17 mouse cellular contexts compared by ENCODE assay signal in genomic region chr2:117172981-117173380, GRCm38 (mm10). TPM values are rescaled to one million over a fixed set of nuclear protein-coding genes. Genes with fewer than 3 reads are reported as not detected.
DNase-seq lines count a peak whose midpoint lies in the region; ATAC-seq and TF ChIP-seq lines count a peak whose summit lies in the region.
"Had no signal": no experiment of that assay in that cellular context is flagged by ENCODE, and none has a peak within 500 bp of the region (broad histone marks: within the 10 kb centered on the region; RNA-seq: fewer than 3 reads in every experiment).

No protein-coding gene starts in this region.

- 88% methylated on average over 4 of the region's 4 CpGs for WGBS in kidney, postnatal 0 days
- 79% methylated on average over 4 of the region's 4 CpGs for WGBS in stomach, postnatal 0 days

- DNase-seq in frontal cortex, postnatal 10 days (ENCODE audit: low spot score in 2 of 2), result no peak
- no peak for DNase-seq in kidney, postnatal 0 days (ENCODE audit: low spot score)
- no peak for DNase-seq in kidney, adult 18-20 months
- peak; percentile 13 for DNase-seq in lung, postnatal 25 days (ENCODE audit: low spot score)
- DNase-seq in lung, postnatal 14 days, result no peak
- DNase-seq in stomach, postnatal 0 days (ENCODE audit: low spot score), result no peak
- DNase-seq in cerebellum, adult 9-10 months, result no peak
- DNase-seq: cerebellum, adult 11 months; gastrocnemius, postnatal 14 days; midbrain, embryonic 14.5 days; thymus, adult 18-20 months had no signal

- peak; percentile 28; the same call in 1 of the 2 replicates for ATAC-seq in frontal cortex, adult (ENCODE audit: low TSS enrichment)
- no peak for ATAC-seq in kidney, postnatal 0 days (replicated peaks; ENCODE audit: low FRiP score, low read depth)
- no peak for ATAC-seq in stomach, postnatal 0 days (ENCODE audit: low FRiP score, low TSS enrichment)
- ATAC-seq: CD4-positive, CD25-positive, alpha-beta regulatory T cell, adult 4 months; forebrain, embryonic 13.5 days had no signal

- TF ChIP-seq EP300 in stomach, postnatal 0 days (optimal IDR thresholded peaks at IDR 0.05), result no peak

- no peak overlapping the region for H3K4me2 ChIP-seq in kidney, postnatal 0 days (ENCODE audit: low read length)
- H3K4me2 ChIP-seq in stomach, postnatal 0 days (replicated peaks; ENCODE audit: low read depth), result no peak overlapping the region
- H3K4me2 ChIP-seq: forebrain, embryonic 13.5 days; hindbrain, embryonic 14.5 days; kidney, embryonic 15.5 days had no signal

- H3K27ac ChIP-seq in kidney, postnatal 0 days, result no peak overlapping the region
- no peak overlapping the region for H3K27ac ChIP-seq in stomach, postnatal 0 days (replicated peaks)
- H3K27ac ChIP-seq: forebrain, embryonic 13.5 days; hindbrain, embryonic 14.5 days; kidney, embryonic 15.5 days; macrophage had no signal

- H3K4me1 ChIP-seq in kidney, postnatal 0 days (replicated peaks; ENCODE audit: insufficient read depth, low read length), result no peaks in the 10 kb centered on the region
- H3K4me1 ChIP-seq in stomach, postnatal 0 days (replicated peaks; ENCODE audit: control insufficient read depth, insufficient read depth), result no peaks in the 10 kb centered on the region

- peaks cover 9% of the 10 kb centered on the region; the same call in 1 of the 2 replicates for H3K36me3 ChIP-seq in kidney, postnatal 0 days (ENCODE audit: insufficient read depth, low read length)
- no peaks in the 10 kb centered on the region for H3K36me3 ChIP-seq in stomach, postnatal 0 days (ENCODE audit: control insufficient read depth, insufficient read depth, low read length)

- peak; percentile 45; the same call in 1 of the 2 replicates for TF ChIP-seq CTCF in kidney, postnatal 0 days (IDR thresholded peaks at IDR 0.05; ENCODE audit: low read depth)
- TF ChIP-seq CTCF in stomach, postnatal 0 days (IDR thresholded peaks at IDR 0.05; ENCODE audit: low read depth), result peak; percentile 55

- no peak overlapping the region for H3K4me3 ChIP-seq in kidney, postnatal 0 days (replicated peaks; ENCODE audit: low read depth, low read length)
- no peak overlapping the region for H3K4me3 ChIP-seq in stomach, postnatal 0 days (ENCODE audit: low read depth, low read length)
- H3K4me3 ChIP-seq: forebrain, embryonic 13.5 days; kidney, embryonic 15.5 days had no signal

- no peaks in the 10 kb centered on the region for H3K9me3 ChIP-seq in kidney, postnatal 0 days (replicated peaks; ENCODE audit: low read length)
- H3K9me3 ChIP-seq in stomach, postnatal 0 days (ENCODE audit: control insufficient read depth, low read length), result no peaks in the 10 kb centered on the region
- H3K9me3 ChIP-seq: forebrain, embryonic 13.5 days; kidney, embryonic 15.5 days had no signal

- H3K9ac ChIP-seq in kidney, postnatal 0 days (ENCODE audit: low read depth, low read length), result no peak overlapping the region
- H3K9ac ChIP-seq in stomach, postnatal 0 days (ENCODE audit: low read length), result no peak overlapping the region
- H3K9ac ChIP-seq: forebrain, embryonic 13.5 days; hindbrain, embryonic 14.5 days; kidney, embryonic 15.5 days had no signal

- H3K27me3 ChIP-seq in kidney, postnatal 0 days (ENCODE audit: insufficient read depth, low read length), result no peaks in the 10 kb centered on the region
- H3K27me3 ChIP-seq in stomach, postnatal 0 days (ENCODE audit: control insufficient read depth, insufficient read depth, low read length), result no peaks in the 10 kb centered on the region
- H3K27me3 ChIP-seq: forebrain, embryonic 13.5 days; kidney, embryonic 15.5 days had no signal

RNA-seq across cellular contexts. Expression of gene Spred1, which starts 51.8 kb away (rescaled TPM):
- polyA plus RNA-seq in kidney, postnatal 0 days (2015; fragmentation: Nextera tagmentation; extraction: Ambion mirVana), result 16.2 and 17.5 TPM in 2 replicates
- 5.8 and 5.9 TPM in 2 replicates for polyA plus RNA-seq in stomach, postnatal 0 days (2015; fragmentation: Nextera tagmentation; extraction: Ambion mirVana)
